Mouse (Mus musculus) cortical plate, adult 2 months (tissue): ENCODE results near the gene Abca2. TPM values are rescaled to one million over a fixed set of nuclear protein-coding genes. Genes with fewer than 3 reads are reported as not detected.

Experiments
- H3K27ac ChIP-seq: fragments of 200-500 bp; 2 replicates; pipeline ENCODE4 v1.5.1; 2012; ENCODE audit warnings: low read length, control low read depth, inconsistent platforms; ENCODE audit not compliant: insufficient read depth
- H3K4me1 ChIP-seq: fragments of 200-500 bp; 2 replicates; pipeline ENCODE4 v1.6.1; 2011; ENCODE audit warnings: low read length; ENCODE audit not compliant: control insufficient read depth, insufficient read depth
- H3K4me3 ChIP-seq: fragments of 200-500 bp; 2 replicates; pipeline ENCODE4 v1.5.1; 2011; ENCODE audit warnings: mild to moderate bottlenecking, low read length, control low read depth; ENCODE audit not compliant: insufficient read depth
- CTCF ChIP-seq: fragments of 200-500 bp; IDR thresholded peaks from 2 replicates; pipeline ENCODE4 v1.5.1; 2011; ENCODE audit warnings: mild to moderate bottlenecking, control low read depth, low read length; ENCODE audit not compliant: insufficient read depth; ENCODE audit errors: extremely low read depth
- POLR2A ChIP-seq: fragments of 200-500 bp; IDR thresholded peaks from 2 replicates; pipeline ENCODE4 v1.6.1; 2011; ENCODE audit warnings: mild to moderate bottlenecking, low read length, control low read depth; ENCODE audit not compliant: insufficient read depth; ENCODE audit errors: extremely low read depth
- polyA plus RNA-seq: library from polyadenylated mRNA; depleted of rRNA; stranded (reverse); fragments of >200 nt; gene quantifications from 2 replicates; pipeline ENCODE4 v1.2.3, GENCODE M21; 2012

The Abca2 gene
- polyA plus RNA-seq, 1 experiment, result 109 TPM

DNA sequence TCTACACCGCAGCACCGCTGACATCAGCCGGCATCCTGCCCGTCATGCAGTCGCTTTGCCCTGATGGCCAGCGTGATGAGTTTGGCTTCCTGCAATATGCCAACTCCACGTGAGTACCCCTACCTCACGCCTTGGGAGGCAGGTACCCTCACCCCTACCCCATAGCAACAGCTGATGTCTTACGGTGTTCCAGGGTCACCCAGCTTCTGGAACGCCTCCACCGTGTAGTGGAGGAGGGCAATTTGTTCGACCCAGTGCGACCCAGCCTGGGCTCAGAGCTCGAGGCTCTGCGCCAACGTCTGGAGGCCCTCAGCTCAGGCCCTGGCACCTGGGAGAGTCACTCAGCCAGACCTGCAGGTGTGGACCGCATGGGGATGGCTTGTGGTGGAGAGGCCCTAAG, 4.6 kb downstream of the Abca2 start:
- no peak overlapping the region for H3K4me3 ChIP-seq
- TF ChIP-seq POLR2A (no peak), CTCF (no peak)
- no peak overlapping the region for H3K27ac ChIP-seq
- peaks cover 5% of the 10 kb centered on the region for H3K4me1 ChIP-seq

DNA sequence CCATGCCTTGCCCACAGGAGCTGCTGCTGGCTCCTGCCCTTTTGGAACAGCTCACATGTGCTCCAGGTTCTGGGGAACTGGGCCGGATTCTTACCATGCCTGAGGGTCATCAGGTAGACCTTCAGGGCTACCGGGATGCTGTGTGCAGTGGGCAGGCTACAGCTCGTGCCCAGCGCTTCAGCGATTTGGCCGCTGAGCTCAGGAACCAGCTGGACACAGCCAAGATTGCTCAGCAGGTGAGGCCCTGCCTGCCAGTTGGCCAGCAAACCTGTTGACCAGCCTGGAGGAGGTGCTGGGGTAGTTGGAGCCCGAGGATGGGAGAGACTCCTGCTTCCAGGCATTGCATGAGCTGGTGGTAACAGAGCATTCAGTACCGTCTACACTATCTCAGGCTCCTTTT, 5.8 kb downstream of the Abca2 start:
- Histone ChIP-seq H3K27ac (no peak overlapping the region), H3K4me1 (peaks cover 5% of the 10 kb centered on the region), H3K4me3 (no peak overlapping the region)
- TF ChIP-seq CTCF (no peak), POLR2A (no peak)

DNA sequence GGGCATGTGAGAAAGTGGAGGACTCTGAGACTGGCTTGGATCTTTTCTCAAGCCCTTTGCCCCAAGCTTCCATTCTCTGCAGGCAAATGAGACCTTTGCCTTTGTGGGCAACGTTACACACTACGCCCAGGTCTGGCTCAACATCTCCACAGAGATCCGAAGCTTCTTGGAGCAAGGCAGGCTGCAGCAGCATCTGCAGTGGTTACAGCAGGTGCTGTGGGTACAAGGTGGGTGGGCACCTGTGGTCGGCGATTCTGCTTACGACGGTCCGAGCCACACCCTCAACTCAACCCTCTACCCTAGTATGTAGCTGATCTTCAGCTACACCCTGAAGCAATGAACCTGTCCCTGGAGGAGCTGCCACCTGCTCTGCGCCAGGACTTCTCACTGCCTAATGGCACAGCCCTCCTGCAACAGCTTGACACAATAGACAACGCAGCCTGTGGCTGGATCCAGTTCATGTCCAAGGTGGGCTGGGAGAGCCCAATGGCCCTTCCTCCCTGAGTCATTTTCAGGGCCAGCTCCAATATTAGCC, 7.8 kb downstream of the Abca2 start:
- Histone ChIP-seq H3K4me3 (no peak overlapping the region), H3K4me1 (0 out of 2 replicates have a peak, but pooled peaks cover 2% of the 10 kb centered on the region), H3K27ac (no peak overlapping the region)
- no peak for TF ChIP-seq POLR2A
- no peak for TF ChIP-seq CTCF

DNA sequence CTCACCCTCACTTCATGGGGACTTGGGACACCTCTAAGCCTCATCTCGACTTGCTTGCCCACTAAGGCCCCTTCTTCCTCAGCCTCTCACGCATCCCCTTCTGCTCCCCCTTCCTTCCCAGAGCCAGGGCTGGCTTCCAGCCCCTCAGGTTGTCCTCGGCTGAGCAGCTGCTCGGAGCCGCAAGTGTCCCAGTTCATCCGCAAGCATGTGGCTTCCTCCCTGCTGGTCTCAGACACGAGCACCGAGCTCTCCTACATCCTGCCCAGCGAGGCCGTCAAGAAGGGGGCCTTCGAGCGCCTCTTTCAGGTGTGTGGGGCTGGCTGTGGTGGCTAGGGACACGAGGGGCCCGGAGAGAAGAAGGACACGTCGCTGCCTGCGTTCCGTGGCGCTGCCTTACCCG, 12.6 kb downstream of the Abca2 start:
- Histone ChIP-seq H3K4me1 (no peaks in the 10 kb centered on the region), H3K4me3 (no peak overlapping the region), H3K27ac (no peak overlapping the region)
- no peak for TF ChIP-seq POLR2A
- TF ChIP-seq CTCF, result no peak

DNA sequence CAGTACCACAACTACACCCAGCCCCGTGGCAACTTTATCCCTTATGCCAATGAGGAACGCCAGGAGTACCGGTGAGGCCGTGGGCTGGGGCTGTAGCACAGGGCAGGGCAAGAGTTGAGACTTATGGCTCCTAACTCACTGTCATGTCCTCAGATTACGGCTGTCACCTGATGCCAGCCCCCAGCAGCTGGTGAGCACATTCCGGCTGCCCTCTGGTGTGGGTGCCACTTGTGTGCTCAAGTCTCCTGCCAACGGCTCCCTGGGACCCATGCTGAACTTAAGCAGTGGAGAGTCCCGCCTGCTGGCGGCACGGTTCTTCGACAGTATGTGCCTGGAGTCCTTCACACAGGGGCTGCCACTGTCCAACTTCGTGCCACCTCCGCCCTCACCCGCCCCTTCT, 14.2 kb downstream of the Abca2 start:
- no peak overlapping the region for H3K27ac ChIP-seq
- no peak overlapping the region for H3K4me3 ChIP-seq
- TF ChIP-seq POLR2A (no peak), CTCF (no peak)
- H3K4me1 ChIP-seq, result no peaks in the 10 kb centered on the region

DNA sequence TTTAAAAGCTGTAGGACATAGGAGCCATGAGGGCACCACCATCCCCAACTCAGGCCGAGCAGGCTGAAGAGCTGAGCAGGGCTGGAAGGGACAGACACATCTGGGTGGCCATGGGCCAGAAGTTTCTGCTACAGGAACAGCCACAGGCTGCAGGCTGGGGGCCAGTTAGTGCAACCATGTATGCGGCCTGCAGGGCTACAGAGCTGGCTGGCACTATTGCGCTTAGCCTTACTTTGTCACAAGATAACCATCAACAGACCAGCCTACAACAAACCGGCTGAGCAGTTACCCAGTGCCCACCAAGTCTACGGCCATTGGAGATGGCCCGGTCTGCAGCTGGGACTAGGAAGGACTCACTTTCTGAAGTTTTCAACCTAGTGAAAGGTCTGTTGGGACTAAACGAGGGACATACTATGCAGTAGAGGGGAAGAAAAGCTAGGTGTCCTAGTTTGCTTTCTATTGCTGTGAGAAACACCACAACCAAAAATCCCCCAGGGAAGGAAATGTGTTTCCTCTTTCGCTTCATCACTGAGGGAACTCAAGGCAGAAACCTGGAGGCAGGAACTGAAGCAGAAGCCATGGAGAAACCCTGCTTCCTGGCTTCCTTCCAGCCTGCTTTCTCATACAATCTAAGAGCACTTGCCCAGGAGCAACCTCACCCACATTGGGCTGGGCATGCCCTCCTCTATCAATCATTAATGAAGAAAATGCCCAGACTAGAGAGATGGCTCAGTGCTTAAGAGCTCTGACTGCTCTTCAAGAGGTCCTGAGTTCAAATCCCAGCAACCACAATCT, 22.5 kb downstream of the Abca2 start:
- Histone ChIP-seq H3K4me3 (no peak overlapping the region), H3K27ac (no peak overlapping the region), H3K4me1 (no peaks in the 10 kb centered on the region)
- TF ChIP-seq POLR2A, result no peak
- TF ChIP-seq CTCF, result no peak

DNA sequence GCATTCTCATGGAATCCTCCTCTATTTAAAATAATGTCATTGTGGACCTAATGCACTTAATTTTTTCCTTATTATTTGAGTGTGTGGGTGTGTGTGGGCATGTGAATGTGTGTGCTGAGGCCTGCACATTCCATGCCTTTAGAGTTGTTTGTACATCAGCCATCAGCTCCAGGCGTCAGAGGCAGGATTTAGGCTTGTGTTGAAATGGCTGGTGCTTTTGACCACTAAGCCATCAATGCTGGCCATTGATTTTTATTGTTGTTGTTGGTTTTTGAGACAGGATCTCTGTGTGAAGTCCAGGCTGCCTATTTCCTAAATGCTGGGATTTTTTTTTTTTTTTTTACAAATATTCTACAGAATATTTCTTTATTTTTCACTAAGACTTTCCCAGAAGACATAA, 24.4 kb downstream of the Abca2 start:
- H3K27ac ChIP-seq, result no peak overlapping the region
- H3K4me1 ChIP-seq, result no peaks in the 10 kb centered on the region
- no peak for TF ChIP-seq POLR2A
- TF ChIP-seq CTCF, result no peak
- H3K4me3 ChIP-seq, result no peak overlapping the region

DNA sequence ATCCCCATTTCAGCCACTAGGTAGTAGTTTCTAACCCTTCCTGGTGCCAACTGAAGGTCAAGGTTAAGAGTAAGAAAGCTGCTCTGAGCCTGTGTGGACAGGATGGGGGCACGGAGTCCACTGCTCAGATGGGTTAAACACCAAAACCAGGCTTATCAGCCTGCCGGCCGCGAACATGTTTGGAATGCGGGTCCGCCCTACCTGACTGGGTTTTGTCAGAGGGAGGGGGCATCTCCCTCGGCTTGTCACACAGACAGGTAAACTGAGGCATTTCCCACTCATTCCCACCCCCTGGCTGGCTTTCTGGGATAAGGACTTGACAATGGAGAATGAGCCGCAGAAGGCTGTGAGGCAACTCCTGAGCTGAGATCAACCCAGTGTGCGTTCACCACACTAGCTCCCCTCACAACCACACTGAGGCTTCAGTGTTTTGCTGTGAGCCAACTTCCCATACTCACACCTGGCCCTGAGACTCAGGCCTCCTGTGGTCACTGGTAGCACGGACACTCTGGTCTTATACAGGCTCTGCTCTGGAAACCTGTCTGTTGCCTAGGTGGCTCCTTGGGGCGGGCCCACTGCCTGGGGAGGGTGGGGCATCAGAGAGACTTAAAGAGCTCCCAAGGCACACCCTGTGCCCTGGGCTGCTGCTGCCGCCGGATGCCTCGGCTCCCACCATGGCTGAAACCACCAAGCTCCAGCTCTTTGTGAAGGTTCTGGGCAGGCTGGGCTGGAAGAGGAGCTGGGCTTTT, 27.9 kb downstream of the Abca2 start, which contains the start of gene Clic3:
TSS of gene Clic3 (plus strand) at position 634 of the 749 bp plus-strand sequence.
- Histone ChIP-seq H3K4me3 (no peak within 1 kb of the TSS), H3K4me1 (peaks cover 2% of the 10 kb centered on the region), H3K27ac (no peak within 1 kb of the TSS)
- no peak for TF ChIP-seq POLR2A
- TF ChIP-seq CTCF, result no peak

DNA sequence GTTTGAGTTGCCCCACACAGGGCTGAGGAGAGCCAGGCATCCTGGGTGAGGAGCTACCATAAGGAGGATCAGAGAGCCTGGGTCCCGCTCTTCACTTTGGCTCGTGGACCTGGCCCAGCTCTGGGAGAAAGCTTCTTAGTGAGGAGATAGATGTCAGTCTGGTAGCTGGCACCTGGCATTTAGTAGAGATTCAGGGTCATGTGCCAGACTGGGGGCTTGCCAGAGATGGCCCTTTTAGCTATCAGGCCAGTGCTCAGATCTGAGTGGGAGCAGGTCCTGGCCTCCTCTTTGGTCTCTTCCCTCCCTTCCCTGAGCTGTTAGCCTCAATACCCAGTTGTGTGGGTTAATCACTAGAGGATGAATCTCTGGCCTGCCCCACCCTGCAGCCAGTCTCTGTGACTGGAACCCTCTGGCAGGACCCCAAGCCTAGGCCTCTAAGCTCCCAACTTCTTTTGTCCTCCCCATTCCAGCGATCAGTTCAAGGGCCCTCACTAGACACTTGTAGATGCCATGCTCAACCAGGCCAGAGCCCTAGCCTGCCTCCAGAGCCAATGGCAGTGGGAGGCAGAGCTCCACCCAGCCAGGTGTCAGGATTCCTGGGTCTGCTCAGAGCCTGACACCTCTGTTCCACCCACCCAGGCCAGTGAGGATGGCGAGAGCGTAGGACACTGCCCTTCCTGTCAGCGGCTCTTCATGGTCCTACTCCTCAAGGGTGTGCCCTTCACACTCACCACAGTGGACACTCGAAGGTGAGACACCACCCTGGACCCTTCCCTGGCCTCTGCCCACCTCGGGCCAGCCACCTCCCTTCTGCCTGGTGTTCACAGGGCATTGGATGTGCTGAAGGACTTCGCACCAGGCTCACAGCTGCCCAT, 28.8 kb downstream of the Abca2 start:
- TF ChIP-seq CTCF, result no peak
- no peak; the same call in 1 of the 2 replicates for TF ChIP-seq POLR2A

More for the DNA sequence above, 28.8 kb downstream of the Abca2 start:
- Histone ChIP-seq H3K4me1 (peaks cover 5% of the 10 kb centered on the region), H3K4me3 (no peak overlapping the region), H3K27ac (no peak overlapping the region)
